Mouse (Mus musculus) limb, embryonic 14.5 days (tissue): Measurements from ENCODE around the gene Cntf. TPM values are rescaled to one million over a fixed set of nuclear protein-coding genes. Genes with fewer than 3 reads are reported as not detected.

Experiments
- ATAC-seq: fragments of 200-750 bp; cut with Nextera tagmentation; 2 replicates; pipeline ENCODE4 v1.8.0; 2017; ENCODE audit warnings: low read depth, moderate number of reproducible peaks, moderate TSS enrichment; ENCODE audit not compliant: low FRiP score
- DNase-seq: peaks from one replicate; pipeline ENCODE4 v3.0.0-alpha.2; 2015; ENCODE audit warnings: low spot score
- H3K27ac ChIP-seq: fragments of 300-500 bp; sonication (generic); replicated peaks from 2 replicates; pipeline ENCODE4 v1.5.1; 2014; ENCODE audit warnings: low read depth, mild to moderate bottlenecking, low read length, moderate library complexity, mixed read lengths
- H3K27me3 ChIP-seq: fragments of 300-500 bp; sonication (generic); 2 replicates; pipeline ENCODE4 v1.6.1; 2014; ENCODE audit warnings: low read length, mixed read lengths; ENCODE audit not compliant: control insufficient read depth, insufficient read depth
- H3K36me3 ChIP-seq: fragments of 300-500 bp; sonication (generic); 2 replicates; pipeline ENCODE4 v1.6.1; 2014; ENCODE audit warnings: mild to moderate bottlenecking, low read length, moderate library complexity, mixed read lengths; ENCODE audit not compliant: control insufficient read depth, insufficient read depth
- H3K4me1 ChIP-seq: fragments of 300-500 bp; sonication (generic); 2 replicates; pipeline ENCODE4 v1.6.1; 2014; ENCODE audit warnings: antibody characterized with exemption, low read length, mixed read lengths; ENCODE audit not compliant: control insufficient read depth, insufficient read depth
- H3K4me2 ChIP-seq: fragments of 300-500 bp; sonication (generic); replicated peaks from 2 replicates; pipeline ENCODE4 v1.6.1; 2014; ENCODE audit warnings: low read depth, mild to moderate bottlenecking, low read length, moderate library complexity; ENCODE audit not compliant: severe bottlenecking
- H3K4me3 ChIP-seq: fragments of 300-500 bp; sonication (generic); replicated peaks from 2 replicates; pipeline ENCODE4 v1.5.1; 2014; ENCODE audit warnings: low read length
- H3K9ac ChIP-seq: fragments of 300-500 bp; sonication (generic); 2 replicates; pipeline ENCODE4 v1.6.1; 2014; ENCODE audit warnings: mild to moderate bottlenecking, low read depth, low read length, moderate library complexity; ENCODE audit not compliant: severe bottlenecking
- H3K9me3 ChIP-seq: fragments of 300-500 bp; sonication (generic); 2 replicates; pipeline ENCODE4 v1.6.1; 2016; ENCODE audit warnings: low read length; ENCODE audit not compliant: control insufficient read depth
- POLR2A ChIP-seq: fragments of 200-500 bp; IDR thresholded peaks from 2 replicates; pipeline ENCODE4 v1.8.0; 2012; ENCODE audit warnings: inconsistent platforms, mild to moderate bottlenecking, moderate library complexity, borderline replicate concordance; ENCODE audit not compliant: insufficient read depth, insufficient read length; ENCODE audit errors: extremely low read depth
- WGBS: fragments of 180-500 bp; shearing (Covaris S2); extraction: QIAGEN DNeasy Blood & Tissue Kit; methylation state at CpG from one replicate; pipeline ENCODE4 v1.1.7; 2014; 5-methylcytosine and 5-hydroxymethylcytosine counted together
- polyA plus RNA-seq, 2 experiments: library from polyadenylated mRNA; depleted of rRNA in 1 of 2; stranded (reverse) in 1 of 2; unstranded in 1 of 2; fragments of >200 nt; fragmentation: Nextera tagmentation in 1 of 2; extraction: Ambion mirVana in 1 of 2; gene quantifications; 2 replicates each; pipeline versions ENCODE4 v1.2.1 to v1.2.3; 2012 to 2014

Gene Cntf
- polyA plus RNA-seq, 2 experiments, result 0.22 to 2.6 TPM

DNA sequence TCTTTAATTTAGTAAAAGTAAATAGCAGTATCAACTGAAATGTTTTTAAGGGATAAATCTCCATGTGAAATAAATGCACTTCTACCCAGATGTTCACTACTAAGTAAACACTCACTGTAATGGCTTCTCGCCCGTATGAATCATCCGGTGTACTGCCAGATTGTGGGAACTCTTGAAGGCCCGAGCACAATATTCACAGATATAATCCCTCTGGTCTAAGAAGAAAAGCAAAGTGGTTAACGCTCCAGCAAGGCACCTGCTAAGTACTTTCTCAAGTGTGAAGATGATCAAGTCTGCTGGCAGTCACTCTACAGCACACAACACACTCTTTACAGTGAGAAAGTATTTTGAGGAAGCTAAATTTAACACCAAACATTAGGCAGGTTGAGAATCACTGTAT lies 5.5 kb upstream of the Cntf start:
- no peaks in the 10 kb centered on the region for H3K9me3 ChIP-seq
- H3K27ac ChIP-seq, result no peak overlapping the region
- H3K27me3 ChIP-seq, result no peaks in the 10 kb centered on the region
- no peak for TF ChIP-seq POLR2A
- WGBS, result 93% methylated on average over 5 of the region's 5 CpGs
- H3K36me3 ChIP-seq, result peaks cover 49% of the 10 kb centered on the region
- ATAC-seq (no peak), DNase-seq (no peak)
- no peak overlapping the region for H3K4me3 ChIP-seq
- no peak overlapping the region for H3K9ac ChIP-seq
- no peak overlapping the region for H3K4me2 ChIP-seq
- H3K4me1 ChIP-seq, result no peaks in the 10 kb centered on the region

DNA sequence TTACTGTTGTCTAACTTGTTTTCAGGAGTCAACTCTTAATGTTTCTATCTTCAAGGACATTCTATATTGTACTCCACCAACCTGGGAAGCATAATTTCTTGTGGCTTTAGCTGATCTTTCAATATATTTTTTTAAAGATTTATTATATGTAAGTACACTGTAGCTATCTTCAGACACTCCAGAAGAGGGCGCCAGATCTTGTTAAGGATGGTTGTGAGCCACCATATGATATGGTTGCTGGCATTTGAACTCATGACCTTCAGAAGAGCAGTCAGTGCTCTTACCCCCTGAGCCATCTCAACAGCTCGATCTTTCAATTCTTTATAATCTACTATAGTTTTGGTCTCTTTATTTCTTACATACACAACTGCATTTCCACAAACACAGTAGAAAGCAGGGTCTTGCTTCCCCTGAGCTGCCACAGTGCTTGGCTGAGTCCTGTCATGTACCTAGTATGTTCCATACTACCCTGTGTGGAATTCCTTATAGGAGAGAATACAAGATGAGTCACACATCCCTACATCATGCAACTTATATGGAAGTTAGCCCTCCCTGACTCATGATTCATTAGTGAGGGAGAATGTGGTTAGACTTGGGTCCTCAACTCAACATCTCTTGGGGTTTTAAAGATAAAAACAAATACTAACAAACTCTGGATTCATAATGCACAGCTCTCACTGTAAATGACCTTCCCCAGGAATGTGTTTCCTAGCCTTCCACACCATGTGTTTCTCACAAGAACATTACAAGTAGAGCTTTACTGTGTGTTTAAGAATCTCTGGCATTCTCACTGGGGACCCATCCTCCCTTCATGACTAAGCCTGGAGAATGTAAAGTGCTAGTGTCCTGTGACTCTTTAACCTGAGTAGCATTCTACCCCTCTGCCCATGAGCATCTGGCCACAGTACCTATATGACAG lies 3.0 kb downstream of the Cntf start:
- DNase-seq, result no peak
- Histone ChIP-seq H3K27me3 (no peaks in the 10 kb centered on the region), H3K9me3 (no peaks in the 10 kb centered on the region), H3K4me1 (no peaks in the 10 kb centered on the region), H3K4me2 (no peak overlapping the region), H3K36me3 (peaks cover 27% of the 10 kb centered on the region), H3K9ac (no peak overlapping the region), H3K27ac (no peak overlapping the region), H3K4me3 (no peak overlapping the region)
- no peak for TF ChIP-seq POLR2A
- 66% methylated on average over 2 of the region's 2 CpGs for WGBS
- no peak for ATAC-seq

DNA sequence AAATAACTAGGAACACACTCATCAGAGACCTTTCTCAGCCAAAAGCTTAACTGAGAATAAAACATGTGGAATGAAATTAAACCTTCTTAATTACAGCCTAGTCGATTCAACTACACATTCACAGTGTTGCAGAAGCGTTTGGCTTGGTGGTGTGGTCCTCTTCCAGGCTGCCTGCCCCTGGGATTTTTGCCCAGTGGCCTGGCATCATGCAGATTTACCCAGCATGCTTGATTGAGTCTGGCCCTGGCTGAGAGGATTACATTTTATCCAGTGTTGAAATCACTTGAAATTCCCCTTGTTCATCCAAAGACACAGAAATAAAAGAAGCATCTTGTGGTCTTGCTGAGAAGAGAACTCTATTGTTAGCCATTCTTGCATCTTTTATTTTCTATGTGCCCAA lies 5.8 kb downstream of the Cntf start:
- no peak for TF ChIP-seq POLR2A
- DNase-seq (no peak), ATAC-seq (no peak)
- Histone ChIP-seq H3K4me3 (no peak overlapping the region), H3K9ac (no peak overlapping the region), H3K27ac (no peak overlapping the region), H3K4me2 (no peak overlapping the region), H3K4me1 (no peaks in the 10 kb centered on the region), H3K9me3 (no peaks in the 10 kb centered on the region), H3K27me3 (no peaks in the 10 kb centered on the region), H3K36me3 (peaks cover 19% of the 10 kb centered on the region)
- WGBS, result 68% methylated on average over 2 of the region's 2 CpGs

DNA sequence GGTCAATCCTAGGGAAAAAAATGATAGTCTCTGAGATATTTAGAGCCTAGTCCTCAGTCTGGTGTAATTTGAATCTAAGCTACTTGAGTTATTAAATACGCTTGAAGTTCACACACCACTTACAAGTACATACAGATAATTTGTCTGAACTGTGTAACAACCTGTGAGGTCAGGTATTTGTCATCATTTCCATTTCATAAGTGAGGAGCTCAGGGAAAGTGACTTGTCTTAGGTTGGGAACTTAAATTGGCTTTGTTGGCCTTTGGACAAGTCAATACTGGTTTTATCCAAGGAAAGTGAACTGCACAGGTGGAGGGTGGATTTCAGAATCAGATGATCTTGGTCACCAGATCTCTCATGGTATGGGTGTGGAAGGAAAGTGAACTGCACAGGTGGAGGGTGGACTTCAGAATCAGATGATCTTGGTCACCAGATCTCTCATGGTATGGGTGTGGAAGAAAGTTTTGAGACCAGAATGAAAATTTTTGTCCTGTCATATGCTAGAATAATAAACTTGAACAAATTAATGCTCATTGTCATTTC lies 6.4 kb downstream of the Cntf start:
- ATAC-seq (no peak), DNase-seq (no peak)
- Histone ChIP-seq H3K4me1 (no peaks in the 10 kb centered on the region), H3K27ac (no peak overlapping the region), H3K9me3 (no peaks in the 10 kb centered on the region), H3K9ac (no peak overlapping the region), H3K4me2 (no peak overlapping the region), H3K4me3 (no peak overlapping the region), H3K27me3 (no peaks in the 10 kb centered on the region), H3K36me3 (peaks cover 14% of the 10 kb centered on the region)
- TF ChIP-seq POLR2A, result no peak
- 93% methylated on average over 1 of the region's 1 CpGs for WGBS

DNA sequence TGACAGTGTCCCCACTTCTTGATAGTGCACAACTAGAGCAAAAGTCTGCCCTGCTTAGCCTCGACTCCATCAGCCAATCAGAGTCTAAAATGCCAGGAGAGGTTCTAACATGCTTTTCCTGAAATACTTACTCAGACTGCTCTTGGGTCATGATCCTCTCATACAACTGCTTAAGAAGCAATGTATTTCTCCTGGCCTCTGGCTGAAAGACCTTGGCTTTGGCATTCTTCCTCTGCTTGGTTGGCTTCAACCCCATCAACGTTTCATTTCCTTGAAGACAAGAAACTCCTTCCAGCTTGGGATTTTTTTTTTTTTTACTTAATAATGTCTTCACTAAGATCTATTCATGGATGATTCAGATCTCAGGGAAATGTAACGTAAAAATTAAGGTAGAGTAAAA lies 9.1 kb downstream of the Cntf start:
- H3K9ac ChIP-seq, result no peak overlapping the region
- no peaks in the 10 kb centered on the region for H3K4me1 ChIP-seq
- H3K4me3 ChIP-seq, result no peak overlapping the region
- DNase-seq (no peak), ATAC-seq (no peak)
- 73% methylated on average over 3 of the region's 3 CpGs for WGBS
- H3K27me3 ChIP-seq, result no peaks in the 10 kb centered on the region
- H3K27ac ChIP-seq, result no peak overlapping the region
- H3K36me3 ChIP-seq, result no peaks in the 10 kb centered on the region
- no peak overlapping the region for H3K4me2 ChIP-seq
- H3K9me3 ChIP-seq, result no peaks in the 10 kb centered on the region
- no peak for TF ChIP-seq POLR2A

DNA sequence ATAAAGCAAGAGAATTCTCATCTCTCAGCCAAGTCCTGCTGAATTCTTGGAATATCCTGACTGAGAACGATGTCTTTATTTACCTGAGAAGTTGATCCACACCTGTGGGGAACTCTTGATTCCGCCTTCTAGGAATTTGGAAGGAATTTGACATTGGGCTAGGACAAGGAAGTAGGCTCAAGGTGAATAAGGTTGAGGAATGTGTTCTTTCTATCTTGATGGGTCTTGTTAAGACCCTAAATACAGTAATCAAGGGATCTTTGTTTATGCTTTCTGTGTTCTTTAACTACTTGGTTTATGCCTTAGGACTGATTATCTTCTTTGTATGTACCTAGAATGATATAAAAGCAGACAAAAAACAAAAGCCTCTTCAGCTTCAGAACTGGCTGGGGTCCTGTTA lies 33.5 kb downstream of the Cntf start:
- no peak overlapping the region for H3K4me2 ChIP-seq
- H3K27ac ChIP-seq, result no peak overlapping the region
- no peak overlapping the region for H3K9ac ChIP-seq
- no peaks in the 10 kb centered on the region for H3K36me3 ChIP-seq
- no peak for ATAC-seq
- no peak overlapping the region for H3K4me3 ChIP-seq
- H3K9me3 ChIP-seq, result no peaks in the 10 kb centered on the region
- WGBS, result 78% methylated on average over 2 of the region's 2 CpGs
- TF ChIP-seq POLR2A, result no peak
- H3K4me1 ChIP-seq, result no peaks in the 10 kb centered on the region
- DNase-seq, result no peak
- no peaks in the 10 kb centered on the region for H3K27me3 ChIP-seq
